ENCODE assay signal across 11 mouse cellular contexts in the genomic region with DNA sequence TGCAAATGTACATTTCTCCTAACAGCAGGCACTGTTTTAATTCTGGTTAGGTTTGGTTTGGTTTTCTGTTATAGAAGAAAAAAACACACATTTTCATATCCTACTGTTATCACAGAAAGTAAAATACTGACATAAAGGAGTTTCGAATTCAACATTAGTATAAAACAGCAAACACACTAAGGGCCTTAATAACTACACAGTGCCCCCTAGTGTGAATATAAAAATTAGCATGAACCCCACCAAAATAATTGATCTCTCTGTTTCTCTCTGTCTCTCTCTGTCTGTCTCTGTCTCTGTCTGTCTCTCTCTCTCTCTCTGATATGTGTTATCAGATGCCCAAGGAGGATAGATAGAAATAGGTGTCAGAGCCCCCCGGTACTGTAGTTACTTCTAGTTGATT. TPM values are rescaled to one million over a fixed set of nuclear protein-coding genes. Genes with fewer than 3 reads are reported as not detected.
DNase-seq lines count a peak whose midpoint lies in the region; ATAC-seq and TF ChIP-seq lines count a peak whose summit lies in the region.
"Had no signal": no experiment of that assay in that cellular context is flagged by ENCODE, and none has a peak within 500 bp of the region (broad histone marks: within the 10 kb centered on the region; RNA-seq: fewer than 3 reads in every experiment).

No protein-coding gene starts in this region.

- H3K27me3 ChIP-seq in hindbrain, embryonic 14.5 days (ENCODE audit: control insufficient read depth, insufficient read depth, low read length), result no peaks in the 10 kb centered on the region
- H3K27me3 ChIP-seq in hindbrain, embryonic 16.5 days (replicated peaks; ENCODE audit: control insufficient read depth, insufficient read depth, low read length), result no peaks in the 10 kb centered on the region
- H3K27me3 ChIP-seq in midbrain, embryonic 11.5 days (ENCODE audit: control insufficient read depth, insufficient read depth, low read length), result no peaks in the 10 kb centered on the region
- H3K27me3 ChIP-seq in midbrain, embryonic 13.5 days, result no peaks in the 10 kb centered on the region
- no peaks in the 10 kb centered on the region for H3K27me3 ChIP-seq in embryonic facial prominence, embryonic 12.5 days
- H3K27me3 ChIP-seq in stomach, postnatal 0 days (ENCODE audit: control insufficient read depth, insufficient read depth, low read length), result no peaks in the 10 kb centered on the region

- DNase-seq in hindbrain, embryonic 14.5 days (ENCODE audit: low spot score), result peak; percentile 53
- peak; percentile 81 for DNase-seq in midbrain, embryonic 11.5 days (ENCODE audit: low spot score, missing footprints)
- DNase-seq in stomach, postnatal 0 days (ENCODE audit: low spot score), result no peak
- DNase-seq in adrenal gland, postnatal 10 days, result no peak
- no peak for DNase-seq in gastrocnemius, postnatal 4 days (ENCODE audit: low spot score in 2 of 2)
- DNase-seq: gastrocnemius, postnatal 10 days; layer of hippocampus, postnatal 36 days had no signal

- ATAC-seq in hindbrain, embryonic 14.5 days (ENCODE audit: low FRiP score), result no peak
- ATAC-seq in hindbrain, embryonic 16.5 days, result no peak
- no peak for ATAC-seq in midbrain, embryonic 11.5 days (ENCODE audit: low FRiP score)
- no peak for ATAC-seq in midbrain, embryonic 13.5 days
- no peak for ATAC-seq in embryonic facial prominence, embryonic 12.5 days (ENCODE audit: insufficient number of reproducible peaks, insufficient read depth, low FRiP score, low TSS enrichment)
- ATAC-seq in stomach, postnatal 0 days (ENCODE audit: low FRiP score, low TSS enrichment), result no peak

- H3K4me2 ChIP-seq in hindbrain, embryonic 14.5 days (replicated peaks), result no peak overlapping the region
- no peak overlapping the region for H3K4me2 ChIP-seq in hindbrain, embryonic 16.5 days (ENCODE audit: low read length)
- H3K4me2 ChIP-seq in midbrain, embryonic 11.5 days, result no peak overlapping the region
- no peak overlapping the region for H3K4me2 ChIP-seq in midbrain, embryonic 13.5 days (replicated peaks)
- peak overlapping the region; percentile 40 for H3K4me2 ChIP-seq in embryonic facial prominence, embryonic 12.5 days (replicated peaks)
- H3K4me2 ChIP-seq in stomach, postnatal 0 days (replicated peaks; ENCODE audit: low read depth), result peak overlapping the region; percentile 36; the same call in 1 of the 2 replicates

- no peak overlapping the region for H3K27ac ChIP-seq in hindbrain, embryonic 14.5 days
- no peak overlapping the region for H3K27ac ChIP-seq in hindbrain, embryonic 16.5 days (ENCODE audit: low read depth, low read length)
- no peak overlapping the region for H3K27ac ChIP-seq in midbrain, embryonic 11.5 days (ENCODE audit: low read depth, low read length)
- no peak overlapping the region for H3K27ac ChIP-seq in midbrain, embryonic 13.5 days
- no peak overlapping the region for H3K27ac ChIP-seq in embryonic facial prominence, embryonic 12.5 days
- no peak overlapping the region for H3K27ac ChIP-seq in stomach, postnatal 0 days (replicated peaks)

- no peaks in the 10 kb centered on the region for H3K4me1 ChIP-seq in hindbrain, embryonic 14.5 days (replicated peaks; ENCODE audit: control insufficient read depth, insufficient read depth, low read length)
- no peaks in the 10 kb centered on the region for H3K4me1 ChIP-seq in hindbrain, embryonic 16.5 days (ENCODE audit: control insufficient read depth, insufficient read depth, low read depth, low read length)
- H3K4me1 ChIP-seq in midbrain, embryonic 11.5 days (ENCODE audit: control insufficient read depth, insufficient read depth, low read length), result no peaks in the 10 kb centered on the region; the same call in 1 of the 2 replicates
- H3K4me1 ChIP-seq in midbrain, embryonic 13.5 days (replicated peaks), result no peaks in the 10 kb centered on the region
- peaks cover 8% of the 10 kb centered on the region; the same call in 1 of the 2 replicates for H3K4me1 ChIP-seq in embryonic facial prominence, embryonic 12.5 days
- H3K4me1 ChIP-seq in stomach, postnatal 0 days (replicated peaks; ENCODE audit: control insufficient read depth, insufficient read depth), result no peaks in the 10 kb centered on the region

- no peaks in the 10 kb centered on the region for H3K36me3 ChIP-seq in hindbrain, embryonic 14.5 days (replicated peaks; ENCODE audit: control insufficient read depth, insufficient read depth)
- no peaks in the 10 kb centered on the region for H3K36me3 ChIP-seq in hindbrain, embryonic 16.5 days (ENCODE audit: control insufficient read depth, insufficient read depth, low read length)
- H3K36me3 ChIP-seq in midbrain, embryonic 11.5 days (ENCODE audit: control insufficient read depth, insufficient read depth, low read length), result no peaks in the 10 kb centered on the region
- no peaks in the 10 kb centered on the region for H3K36me3 ChIP-seq in midbrain, embryonic 13.5 days
- H3K36me3 ChIP-seq in embryonic facial prominence, embryonic 12.5 days, result no peaks in the 10 kb centered on the region
- H3K36me3 ChIP-seq in stomach, postnatal 0 days (ENCODE audit: control insufficient read depth, insufficient read depth, low read length), result no peaks in the 10 kb centered on the region

- WGBS in hindbrain, embryonic 14.5 days, result 59% methylated on average over 2 of the region's 2 CpGs
- WGBS in hindbrain, embryonic 16.5 days, result 68% methylated on average over 2 of the region's 2 CpGs
- 67% methylated on average over 2 of the region's 2 CpGs for WGBS in midbrain, embryonic 11.5 days
- 60% methylated on average over 2 of the region's 2 CpGs for WGBS in midbrain, embryonic 13.5 days
- 53% methylated on average over 2 of the region's 2 CpGs for WGBS in embryonic facial prominence, embryonic 12.5 days
- 39% methylated on average over 2 of the region's 2 CpGs for WGBS in stomach, postnatal 0 days

- no peak for TF ChIP-seq EP300 in stomach, postnatal 0 days (optimal IDR thresholded peaks at IDR 0.05)

- no peak overlapping the region for H3K9ac ChIP-seq in hindbrain, embryonic 14.5 days
- no peak overlapping the region for H3K9ac ChIP-seq in hindbrain, embryonic 16.5 days (ENCODE audit: low read depth, low read length)
- no peak overlapping the region for H3K9ac ChIP-seq in midbrain, embryonic 11.5 days (ENCODE audit: low read length)
- no peak overlapping the region for H3K9ac ChIP-seq in midbrain, embryonic 13.5 days (replicated peaks)
- no peak overlapping the region for H3K9ac ChIP-seq in embryonic facial prominence, embryonic 12.5 days
- H3K9ac ChIP-seq in stomach, postnatal 0 days (ENCODE audit: low read length), result no peak overlapping the region

- TF ChIP-seq CTCF in stomach, postnatal 0 days (IDR thresholded peaks at IDR 0.05; ENCODE audit: low read depth), result peak; percentile 82

- no peaks in the 10 kb centered on the region for H3K9me3 ChIP-seq in hindbrain, embryonic 14.5 days (ENCODE audit: control insufficient read depth, low read length)
- H3K9me3 ChIP-seq in hindbrain, embryonic 16.5 days (ENCODE audit: control insufficient read depth, low read length), result no peaks in the 10 kb centered on the region
- no peaks in the 10 kb centered on the region for H3K9me3 ChIP-seq in midbrain, embryonic 11.5 days (ENCODE audit: control insufficient read depth, low read length)
- no peaks in the 10 kb centered on the region for H3K9me3 ChIP-seq in midbrain, embryonic 13.5 days
- H3K9me3 ChIP-seq in embryonic facial prominence, embryonic 12.5 days, result no peaks in the 10 kb centered on the region
- H3K9me3 ChIP-seq in stomach, postnatal 0 days (ENCODE audit: control insufficient read depth, low read length), result no peaks in the 10 kb centered on the region

- H3K4me3 ChIP-seq in hindbrain, embryonic 14.5 days (replicated peaks; ENCODE audit: low read length), result no peak overlapping the region
- no peak overlapping the region for H3K4me3 ChIP-seq in hindbrain, embryonic 16.5 days (ENCODE audit: low read length)
- no peak overlapping the region for H3K4me3 ChIP-seq in midbrain, embryonic 11.5 days (ENCODE audit: low read depth, low read length)
- no peak overlapping the region for H3K4me3 ChIP-seq in midbrain, embryonic 13.5 days (replicated peaks)
- H3K4me3 ChIP-seq in embryonic facial prominence, embryonic 12.5 days, result no peak overlapping the region
- H3K4me3 ChIP-seq in stomach, postnatal 0 days (ENCODE audit: low read depth, low read length), result 0 out of 2 replicates have a peak overlapping the region, but pooled peaks have one; percentile 6

RNA-seq across cellular contexts. Expression of gene Olfr267, which starts 38.0 kb away (rescaled TPM):
- polyA plus RNA-seq in hindbrain, embryonic 14.5 days (2014; fragmentation: Nextera tagmentation; extraction: Ambion mirVana), result 0.09 TPM in 1 of 2 replicates, not detected in the other
- 0.11 TPM in 1 of 2 replicates, not detected in the other for polyA plus RNA-seq in hindbrain, embryonic 16.5 days (2015; fragmentation: Nextera tagmentation; extraction: Ambion mirVana)
- 0.11 TPM in 1 of 2 replicates, not detected in the other for polyA plus RNA-seq in midbrain, embryonic 11.5 days (2014; fragmentation: Nextera tagmentation; extraction: Ambion mirVana)
- not detected in 2 replicates for polyA plus RNA-seq in midbrain, embryonic 13.5 days (2015; fragmentation: Nextera tagmentation; extraction: Ambion mirVana)
- polyA plus RNA-seq in embryonic facial prominence, embryonic 12.5 days (2016; fragmentation: Nextera tagmentation; extraction: Ambion mirVana), result not detected in 2 replicates
- polyA plus RNA-seq in stomach, postnatal 0 days (2015; fragmentation: Nextera tagmentation; extraction: Ambion mirVana), result 0.06 TPM in 1 of 2 replicates, not detected in the other
- total RNA-seq in adrenal gland, postnatal 10 days (2021), result under 1 TPM; 0.06 to 0.12 TPM
- under 1 TPM; 0.08 to 0.25 TPM for total RNA-seq in gastrocnemius, postnatal 4 days (2021)
- polyA plus RNA-seq: small intestine, adult 2 months had no signal

Comparison
In these comparisons a context has a peak if more than half of its experiments do, and no peak if none do; other contexts are left out.
1. DNase-seq: peak in hindbrain, embryonic 14.5 days (single experiment) and midbrain, embryonic 11.5 days (single experiment); none in stomach, postnatal 0 days (single experiment), adrenal gland, postnatal 10 days (single experiment) and gastrocnemius, postnatal 4 days (0 of 2).
2. H3K4me2 ChIP-seq: peak in embryonic facial prominence, embryonic 12.5 days (single experiment) and stomach, postnatal 0 days (single experiment); none in hindbrain, embryonic 14.5 days (single experiment), hindbrain, embryonic 16.5 days (single experiment), midbrain, embryonic 11.5 days (single experiment) and midbrain, embryonic 13.5 days (single experiment).